Mouse (Mus musculus): ENCODE data around the gene Man1c1.

DNA sequence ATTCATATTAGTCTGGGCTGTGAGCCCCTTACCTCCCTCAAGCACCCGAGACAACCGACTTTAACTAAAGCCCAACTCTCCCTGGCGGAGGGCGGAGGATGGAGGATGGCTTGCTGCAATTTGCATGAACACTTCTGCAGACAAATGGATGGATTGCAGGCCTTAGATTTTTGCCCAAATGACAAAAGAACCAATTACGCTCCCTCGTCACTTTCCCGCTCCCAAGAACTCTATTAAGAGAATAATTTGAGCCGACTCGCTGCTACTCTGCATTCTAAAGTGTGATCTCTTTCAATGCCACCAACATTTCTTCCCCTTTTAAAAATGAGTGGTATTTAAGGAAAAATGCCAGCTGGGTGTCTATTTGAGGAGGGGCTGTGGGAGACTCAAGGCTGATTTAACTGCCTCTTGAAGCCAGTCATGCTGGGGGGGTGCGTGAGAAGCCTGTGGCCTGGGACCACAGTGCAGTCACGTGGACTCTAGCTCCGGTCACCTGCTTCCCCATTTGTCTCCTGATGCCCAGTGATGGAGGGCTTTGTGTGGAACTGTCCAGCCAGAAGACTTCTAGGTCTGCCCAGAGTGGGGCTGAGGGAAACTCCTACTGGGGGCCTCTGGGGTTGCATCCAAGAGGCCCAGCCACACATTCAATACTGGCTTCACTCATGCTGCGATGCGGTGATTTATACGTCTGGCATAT is 88.0 kb downstream of the Man1c1 start:
- TF ChIP-seq CTCF (IDR thresholded peaks at IDR 0.05; ENCODE audit: low read depth, low read length): no peak
- no peak for TF ChIP-seq POLR2A (IDR thresholded peaks at IDR 0.05; ENCODE audit: borderline replicate concordance, low read depth, low read length)

Data from bone marrow macrophage, adult 2 months (primary cell).